Mouse (Mus musculus) frontal cortex, postnatal 14 days (tissue): ENCODE measurements around the gene Zfp114.
A peak's percentile ranks its signal among the peaks of the same experiment; 100 is the strongest.

Experiments used
- DNase-seq, 2 experiments: peaks; one replicate each; pipeline ENCODE4 v3.0.0; 2022; ENCODE audit warnings: low spot score in 2 of 2

Gene Zfp114

DNA sequence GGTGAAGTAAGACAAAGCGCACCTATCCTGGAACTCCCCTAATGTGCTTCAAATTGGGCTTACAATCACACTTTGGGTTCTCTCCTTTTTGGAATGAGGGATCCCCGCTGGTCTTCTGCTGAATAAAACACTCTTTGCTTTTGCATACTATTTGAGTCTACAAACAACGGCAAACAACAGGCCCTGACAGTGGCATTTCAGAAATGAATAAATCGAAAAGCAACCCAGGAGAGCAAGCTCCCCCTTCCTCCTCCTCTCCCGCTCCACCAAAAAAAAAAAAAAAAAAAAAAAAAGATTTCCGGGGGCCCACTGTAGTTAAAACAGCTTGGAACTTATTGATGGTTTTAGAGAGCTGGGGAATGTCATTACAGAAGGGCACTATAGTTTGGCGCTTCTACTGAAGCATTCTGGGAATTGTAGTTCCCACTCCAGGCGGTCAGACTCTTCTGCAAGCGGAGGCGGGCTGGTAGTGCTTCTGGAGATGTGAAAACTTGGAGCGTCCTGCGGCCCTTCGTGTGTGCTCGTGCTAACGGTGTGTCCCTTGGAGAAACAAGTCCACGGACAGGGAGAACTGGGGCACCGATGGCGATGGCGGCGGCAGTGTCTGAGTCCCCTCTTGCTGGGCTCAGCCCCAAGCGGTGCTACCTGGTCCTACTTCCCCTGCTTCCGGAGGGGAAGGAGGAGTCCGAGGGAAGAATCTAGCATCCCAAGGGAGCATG, at the start of gene Zfp114:
Gene Zfp114, plus strand, starts transcription at position 443 of the 719 bp plus-strand sequence.
- DNase-seq, result peak; percentile 72 to 73

DNA sequence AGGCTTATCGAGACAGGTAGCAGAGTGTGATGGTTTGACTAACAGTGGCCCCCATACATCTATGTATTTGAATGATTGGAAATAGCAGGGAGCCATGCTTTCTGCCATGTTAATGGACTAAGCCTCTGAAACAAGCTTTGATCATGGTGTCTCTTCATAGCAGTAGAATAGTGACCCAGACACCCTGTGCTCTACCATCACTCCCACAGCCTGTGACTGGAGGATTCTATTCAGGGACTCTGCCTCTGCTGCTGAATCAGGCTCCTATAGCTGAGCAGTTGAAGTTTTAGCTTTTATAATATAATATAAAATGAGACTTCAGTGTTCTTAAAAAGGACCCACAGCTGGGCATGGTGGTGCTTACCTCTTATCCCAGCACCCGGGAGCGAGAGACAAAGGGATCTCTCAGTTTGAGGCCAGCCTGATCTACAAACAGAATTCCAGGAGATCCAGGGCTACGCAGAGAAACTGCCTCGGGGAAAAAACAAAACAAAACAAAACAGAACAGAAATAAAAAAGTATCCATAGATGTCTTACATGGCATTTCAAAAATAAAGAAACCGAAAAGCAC, 41.4 kb upstream of the Zfp114 start:
- no peak for DNase-seq

DNA sequence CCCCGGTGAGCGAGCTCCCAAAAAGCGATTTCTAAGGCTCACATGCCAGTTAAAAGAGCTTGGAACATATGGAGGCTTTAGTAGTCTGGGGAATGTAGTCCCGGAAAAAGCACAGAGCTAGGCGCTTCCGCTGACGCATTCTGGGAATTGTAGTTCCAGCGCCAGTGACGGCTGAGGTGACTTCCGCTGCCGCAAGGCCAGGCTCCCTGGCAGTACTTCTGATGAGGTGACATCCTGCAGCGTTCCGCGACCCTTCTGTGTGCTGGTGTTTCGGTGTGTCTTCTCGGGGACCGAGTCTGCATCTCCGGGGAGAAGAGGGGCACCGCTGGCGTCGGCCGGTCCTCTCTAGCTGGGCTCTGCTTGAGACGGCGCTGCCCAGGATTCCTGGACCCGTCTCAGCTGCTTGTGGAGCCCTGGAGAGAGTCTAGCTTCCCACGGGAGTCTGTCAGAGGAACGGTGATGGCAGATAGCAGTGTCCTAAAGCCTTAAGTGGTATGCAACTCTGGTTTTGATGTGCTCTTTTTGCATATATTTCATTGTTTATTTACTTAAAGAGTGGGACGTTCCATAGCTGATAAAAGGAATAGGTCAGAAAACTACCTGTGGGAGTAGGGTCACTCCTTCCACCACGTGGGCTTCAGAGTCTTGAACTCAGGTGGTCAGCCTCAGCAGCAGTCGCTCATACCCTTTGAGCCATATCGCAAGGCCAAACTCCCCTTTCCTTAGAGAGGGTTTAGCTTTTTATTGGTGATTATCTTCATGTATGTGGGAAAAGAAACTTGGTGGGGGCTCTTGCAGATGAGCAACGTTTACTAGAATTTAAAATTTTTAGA, 40.6 kb upstream of the Zfp114 start, which contains the start of gene Zfp235:
Gene Zfp235, plus strand, starts transcription at position 174 of the 833 bp plus-strand sequence.
- DNase-seq, result peak; percentile 83 to 85

DNA sequence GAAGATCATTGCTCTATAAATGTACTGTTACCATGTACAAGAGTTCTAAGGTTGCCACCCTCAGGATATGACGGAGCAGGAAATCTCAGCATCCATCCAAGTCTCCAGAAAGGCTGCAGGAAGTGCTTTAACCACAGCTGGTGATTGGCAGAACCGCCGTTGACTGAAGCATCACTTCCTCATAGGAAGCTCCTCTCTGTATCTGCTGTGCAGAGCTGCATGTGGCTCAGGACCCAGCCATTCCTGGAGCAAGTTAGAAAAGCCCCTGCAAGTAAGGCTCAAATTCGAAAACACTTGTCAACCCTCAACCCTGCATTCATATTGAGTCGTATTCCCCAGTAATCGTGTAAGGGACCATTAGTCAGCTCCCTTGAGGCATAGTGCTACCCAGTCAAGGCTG, 32.3 kb upstream of the Zfp114 start:
- no peak for DNase-seq

DNA sequence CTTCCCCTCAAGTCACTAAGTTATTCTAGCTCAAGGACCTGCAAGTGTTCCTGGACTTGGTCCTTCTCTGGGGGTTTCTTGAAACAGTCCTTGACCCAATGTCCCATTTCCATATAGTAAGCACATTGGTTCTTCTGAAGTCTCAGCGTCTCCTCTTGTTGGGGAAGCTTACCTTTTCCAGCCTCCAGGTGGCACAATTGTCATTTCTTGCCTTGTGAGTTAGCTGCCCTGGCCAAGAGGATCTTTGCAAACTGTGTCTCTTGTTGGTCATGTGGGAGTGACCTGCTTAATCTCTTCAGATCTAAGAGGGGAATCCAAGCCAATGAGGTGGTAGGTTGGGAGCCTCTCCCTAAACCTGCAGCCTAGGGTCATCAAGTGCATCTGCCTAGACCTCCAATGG, 21.6 kb upstream of the Zfp114 start:
- DNase-seq, result no peak

DNA sequence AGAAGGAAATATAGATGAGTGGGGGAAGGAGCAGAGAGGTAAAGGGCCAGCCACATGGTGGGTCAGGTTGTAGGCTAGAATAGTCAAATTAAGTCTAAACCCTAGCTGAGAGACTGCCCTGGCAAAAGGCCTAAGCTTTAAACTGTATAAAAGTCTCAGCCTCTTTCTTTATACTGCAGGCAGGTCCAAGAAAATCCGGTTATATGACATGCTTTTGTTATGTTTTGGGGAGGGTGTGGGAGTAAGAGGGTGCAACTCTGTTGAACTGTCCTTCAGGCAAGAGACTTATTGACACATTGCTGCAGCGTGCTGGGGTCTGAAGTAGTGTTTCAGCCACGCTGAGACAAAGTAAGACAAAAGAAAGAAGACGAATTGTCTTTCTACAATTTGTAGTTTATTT, 2.7 kb upstream of the Zfp114 start:
- no peak for DNase-seq

DNA sequence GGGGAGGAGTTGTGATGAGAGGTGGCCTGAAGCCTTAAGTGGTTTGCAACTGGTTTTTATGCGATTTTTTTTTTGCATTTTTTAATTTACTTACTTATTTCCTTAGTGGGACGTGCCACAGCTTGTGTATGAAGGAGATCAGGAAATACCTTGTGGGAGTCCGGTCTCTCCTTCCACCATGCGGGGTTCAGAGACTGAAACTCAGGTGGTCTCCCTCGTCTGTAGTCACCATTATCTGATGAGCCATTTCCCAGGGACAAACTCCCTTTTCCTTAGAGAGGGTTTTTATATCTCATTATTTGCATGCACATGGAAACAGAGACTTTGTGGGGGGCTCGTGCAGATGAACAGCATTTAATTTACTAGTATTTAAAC, 464 bp downstream of the Zfp114 start:
- no peak for DNase-seq

DNA sequence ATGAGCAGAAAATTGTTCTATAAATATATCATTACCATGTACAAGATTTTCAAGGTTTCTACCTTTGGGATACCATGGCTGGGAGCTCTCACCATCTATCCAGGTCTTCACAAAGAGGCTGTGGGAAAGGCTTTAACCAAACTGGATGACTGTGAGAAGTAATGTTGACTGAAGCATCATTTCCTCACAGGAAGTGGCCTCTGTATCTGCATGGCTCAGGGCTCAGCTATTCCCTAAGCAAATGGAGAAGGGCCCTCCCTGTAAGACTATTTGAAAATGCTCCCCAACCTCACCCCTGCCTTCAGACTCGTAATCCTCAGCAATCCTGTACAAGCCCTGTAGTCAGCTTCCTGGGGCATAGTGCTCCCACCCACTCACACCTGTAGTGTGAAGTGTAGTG, 12.8 kb downstream of the Zfp114 start:
- DNase-seq, result no peak

DNA sequence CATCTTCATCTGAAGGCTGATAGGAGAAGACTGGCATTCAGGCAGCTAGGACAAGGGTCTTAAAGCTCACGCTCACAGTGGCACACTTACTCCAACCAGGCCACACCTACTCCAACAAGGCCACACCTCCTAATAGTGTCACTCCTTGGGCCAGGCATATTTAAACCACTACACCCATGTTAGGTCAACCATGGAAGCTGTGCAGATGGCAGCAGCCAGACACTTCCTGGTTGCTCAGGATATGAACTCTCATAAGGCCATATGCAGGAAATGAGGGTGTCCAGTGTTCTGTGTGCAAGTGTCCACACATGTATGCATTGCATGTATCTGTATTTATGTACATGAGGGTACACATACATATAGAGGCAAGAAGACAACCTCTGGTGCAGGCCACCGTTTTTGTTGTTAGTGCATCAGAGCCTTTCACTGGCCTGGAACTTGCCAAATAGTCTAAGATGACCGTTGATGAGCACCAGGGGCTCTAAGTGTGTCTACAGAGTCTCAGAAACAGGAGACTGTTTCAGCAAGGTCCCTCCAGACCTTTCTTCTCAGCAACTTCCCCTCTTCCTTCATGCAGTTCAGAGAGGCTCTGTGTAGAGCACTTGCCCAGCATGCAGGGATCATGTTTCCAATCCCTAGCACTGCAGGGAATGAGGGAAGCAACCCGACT, 14.2 kb downstream of the Zfp114 start:
- DNase-seq, result no peak

DNA sequence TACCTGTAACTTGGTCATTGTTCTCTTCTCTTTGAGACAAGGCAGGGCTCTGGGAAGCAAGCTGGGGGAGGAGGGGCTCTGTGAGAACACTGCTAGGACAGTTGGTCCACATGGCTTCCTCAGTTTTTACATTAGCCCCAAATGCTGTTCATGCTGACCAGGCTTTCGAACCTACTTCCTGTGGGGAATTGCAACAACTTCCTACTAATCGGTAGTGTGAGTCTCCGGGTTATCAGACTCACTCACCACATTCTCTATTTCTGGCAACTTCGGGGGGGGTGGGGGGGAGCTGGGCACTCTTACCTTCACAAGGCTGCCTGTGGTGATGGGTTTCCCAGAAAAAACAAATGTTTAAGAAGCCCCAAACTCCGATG, 14.7 kb downstream of the Zfp114 start:
- DNase-seq, result no peak

DNA sequence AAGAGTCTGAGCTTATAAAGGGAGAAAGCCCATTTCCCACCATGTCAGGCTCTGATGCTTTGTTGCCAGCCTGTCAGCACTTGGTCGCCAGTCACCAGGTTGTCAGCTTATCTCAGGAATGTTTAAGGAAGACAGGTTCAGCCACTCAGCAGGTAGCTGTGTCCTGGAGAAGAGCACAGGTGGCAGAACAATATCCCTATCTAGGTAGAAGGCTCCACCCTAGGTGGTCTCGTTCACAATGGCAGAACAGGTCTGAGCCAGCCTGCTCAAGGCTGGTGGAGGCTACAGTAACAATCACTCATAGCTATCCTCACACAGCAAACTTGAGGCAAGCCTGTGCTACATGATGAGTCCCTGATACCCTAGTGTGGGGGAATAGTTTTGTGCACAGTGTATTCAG, 16.5 kb downstream of the Zfp114 start:
- DNase-seq, result no peak

DNA sequence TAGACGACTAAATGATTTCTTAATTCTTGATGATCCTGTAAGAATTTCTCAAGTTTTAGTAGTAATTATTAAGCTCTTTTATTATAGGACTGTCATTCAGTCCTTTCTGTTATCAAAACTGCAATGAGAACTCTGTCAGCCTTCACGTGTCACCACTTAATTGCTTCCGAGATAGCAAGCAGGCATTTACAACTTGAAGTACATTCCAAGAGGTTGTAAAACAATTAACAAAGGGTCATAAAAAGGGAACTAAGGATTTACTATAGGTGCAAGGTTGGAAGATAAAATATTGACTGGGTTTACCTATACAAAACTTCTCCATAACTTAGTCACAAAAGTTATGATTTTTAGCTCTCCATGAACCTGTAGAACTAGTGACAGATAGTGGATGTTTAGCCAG, 18.3 kb downstream of the Zfp114 start:
- DNase-seq, result no peak

DNA sequence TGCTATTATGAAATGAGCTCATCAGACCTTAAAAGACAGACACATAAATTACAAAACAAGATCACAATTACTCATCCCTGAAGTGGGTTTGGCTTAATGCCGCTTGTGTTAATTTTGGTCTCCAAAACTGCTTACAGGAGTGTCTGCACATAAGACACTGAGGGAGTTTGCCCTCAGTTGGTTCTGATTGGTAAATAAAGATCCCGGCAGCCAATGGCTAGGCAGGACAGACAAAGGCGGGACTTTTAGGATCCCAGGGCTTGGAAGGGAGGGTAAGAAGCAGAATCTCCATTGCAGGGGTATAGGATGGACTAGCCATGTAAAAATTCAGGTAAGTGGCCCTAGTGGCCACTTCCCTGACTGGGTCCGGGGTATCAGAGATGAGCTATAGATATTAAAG, 22.1 kb downstream of the Zfp114 start:
- no peak for DNase-seq

DNA sequence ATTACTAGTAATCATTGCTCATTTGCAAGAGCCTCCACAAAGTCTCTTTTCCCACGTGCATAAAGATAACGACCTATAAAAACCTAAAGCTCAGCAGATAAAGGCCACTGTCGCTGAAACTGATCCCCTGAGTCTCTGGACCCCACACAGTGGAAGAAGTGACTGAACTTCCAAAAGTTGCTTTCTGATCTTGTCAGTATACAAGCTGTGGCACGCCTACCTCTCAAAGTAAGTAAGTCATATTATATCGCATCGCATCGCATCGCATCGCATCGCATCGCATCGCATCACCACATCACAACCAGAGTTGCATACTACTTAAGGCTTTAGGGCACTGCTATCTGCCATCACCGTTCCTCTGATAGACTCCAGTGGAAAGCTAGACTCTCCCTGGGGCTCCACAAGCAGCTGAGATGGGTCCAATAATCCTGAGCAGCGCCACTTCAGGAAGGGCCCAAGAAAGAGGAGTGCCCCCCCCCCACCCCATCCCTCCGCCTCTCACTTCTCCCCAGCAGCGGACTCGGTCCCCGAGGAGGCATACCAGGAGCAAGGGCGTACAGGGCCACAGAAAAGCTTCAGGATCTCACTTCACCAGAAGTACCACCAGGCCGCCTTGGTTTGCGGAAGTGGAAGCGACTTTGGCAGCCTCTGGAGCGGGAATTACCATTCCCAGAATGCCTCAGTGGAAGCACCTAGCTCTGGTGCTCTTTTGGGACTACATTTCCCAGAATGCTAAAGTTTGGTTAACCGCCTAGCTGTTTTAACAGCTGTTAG, 32.8 kb downstream of the Zfp114 start:
- peak; percentile 51 to 61 for DNase-seq

DNA sequence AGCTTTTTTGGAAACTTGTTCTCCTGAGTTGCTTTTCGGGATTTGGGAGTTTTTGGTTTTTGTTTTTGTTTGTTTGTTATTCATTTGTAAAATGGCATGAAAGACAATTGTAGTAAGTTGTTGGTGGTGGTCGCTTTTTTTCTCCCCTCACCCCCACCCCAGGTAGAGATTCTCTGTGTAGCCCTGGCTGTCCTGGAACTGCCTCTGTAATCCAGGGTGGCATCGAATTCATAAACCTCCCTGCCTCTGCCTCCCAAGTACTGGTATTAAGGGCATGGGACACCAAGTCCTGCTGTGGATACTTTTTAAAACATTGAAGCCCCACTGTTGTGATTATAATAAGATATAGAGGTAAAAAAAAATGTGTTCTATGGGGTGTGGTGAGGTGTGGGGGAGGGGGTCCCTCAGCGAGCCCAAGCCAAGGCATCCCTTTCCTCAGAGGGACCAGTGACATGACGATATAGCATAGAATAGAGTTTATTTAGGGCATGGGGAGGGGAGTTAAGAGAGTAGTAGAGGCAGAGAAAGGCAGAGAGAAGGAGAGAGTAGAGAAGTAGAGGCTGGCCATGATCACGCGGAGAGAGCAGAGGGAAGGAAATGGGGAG, 33.5 kb downstream of the Zfp114 start:
- no peak for DNase-seq

DNA sequence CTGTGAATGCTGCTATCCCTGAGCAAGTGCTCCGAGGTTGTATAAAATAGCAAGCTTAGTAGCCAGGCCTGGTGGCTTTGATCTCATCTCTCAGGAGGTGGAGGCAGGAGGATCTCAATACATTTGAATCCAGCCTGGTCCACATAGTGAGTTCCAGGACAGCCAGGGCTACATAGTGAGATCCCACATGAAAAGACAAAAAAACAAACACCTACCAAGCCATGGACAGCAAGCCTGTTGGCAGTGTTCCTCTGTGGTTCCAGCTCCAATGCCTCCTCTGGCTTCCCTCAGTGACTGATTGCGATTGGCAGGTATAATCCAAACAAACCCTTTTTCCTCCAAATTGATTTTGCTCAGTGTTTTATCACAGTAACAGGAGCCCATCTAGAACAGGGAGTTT, 35.4 kb downstream of the Zfp114 start:
- no peak for DNase-seq

DNA sequence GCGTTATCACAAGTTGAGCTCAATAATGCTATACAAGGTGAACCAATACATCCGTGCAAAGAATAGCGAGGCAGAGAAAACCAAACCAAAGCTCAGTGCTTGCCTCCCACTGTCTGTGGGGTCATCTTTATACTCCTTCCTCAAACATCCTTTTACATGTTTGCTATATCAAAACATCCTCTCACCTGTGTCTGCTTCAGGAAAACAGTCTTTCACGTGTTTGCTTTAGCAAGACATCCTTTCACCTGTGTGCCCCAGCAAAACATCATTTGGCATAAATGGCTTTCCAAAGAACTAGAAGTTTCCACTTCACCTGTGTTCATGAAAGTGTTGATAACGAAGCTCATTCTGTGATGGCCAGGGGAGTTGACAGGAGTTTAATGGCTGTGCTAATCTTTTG, 36.5 kb downstream of the Zfp114 start, which contains the start of gene Zfp111:
Gene Zfp111, minus strand, starts transcription at position 101 of the 400 bp plus-strand sequence.
- no peak for DNase-seq
